Mouse (Mus musculus) forebrain, embryonic 10.5 days (tissue): ENCODE results near the gene Hyal1. TPM values are rescaled to one million over a fixed set of nuclear protein-coding genes. Genes with fewer than 3 reads are reported as not detected.
A peak's percentile ranks its signal among the peaks of the same experiment; 100 is the strongest.
"Not testable (repeated sequence)": the region's sequence is repeated elsewhere in the genome, so short reads cannot be mapped to it uniquely, and the experiment has no call there.

Source experiments
- DNase-seq: peaks from one replicate; pipeline ENCODE4 v3.0.0-alpha.2; 2017; ENCODE audit warnings: low spot score; ENCODE audit errors: extremely low spot score
- H3K27ac ChIP-seq: fragments of 300-500 bp; sonication (generic); 2 replicates; pipeline ENCODE4 v1.5.1; 2016; ENCODE audit warnings: mild to moderate bottlenecking
- H3K27me3 ChIP-seq: fragments of 300-500 bp; sonication (generic); 2 replicates; pipeline ENCODE4 v1.6.1; 2016; ENCODE audit warnings: mild to moderate bottlenecking; ENCODE audit not compliant: poor library complexity, severe bottlenecking
- H3K36me3 ChIP-seq: fragments of 300-500 bp; sonication (generic); replicated peaks from 2 replicates; pipeline ENCODE4 v1.6.1; 2016; ENCODE audit warnings: mild to moderate bottlenecking, moderate library complexity
- H3K4me1 ChIP-seq: fragments of 300-500 bp; sonication (generic); 2 replicates; pipeline ENCODE4 v1.6.1; 2016
- H3K4me3 ChIP-seq: fragments of 300-500 bp; sonication (generic); 2 replicates; pipeline ENCODE4 v1.5.1; 2016; ENCODE audit warnings: mild to moderate bottlenecking, moderate library complexity
- H3K9me3 ChIP-seq: fragments of 300-500 bp; sonication (generic); 2 replicates; pipeline ENCODE4 v1.6.1; 2016; ENCODE audit warnings: mild to moderate bottlenecking, moderate library complexity
- WGBS: fragments of 180-500 bp; shearing (Covaris S2); methylation state at CpG from one replicate; pipeline ENCODE4 v1.1.7; 2016; 5-methylcytosine and 5-hydroxymethylcytosine counted together
- polyA plus RNA-seq: library from polyadenylated mRNA; unstranded; fragments of >200 nt; fragmentation: Nextera tagmentation; extraction: Ambion mirVana; gene quantifications from 2 replicates; pipeline ENCODE4 v1.2.1, GENCODE M21; 2016

Gene Hyal1
- polyA plus RNA-seq, 1 experiment from 2014 or later, result 6.8 TPM

DNA sequence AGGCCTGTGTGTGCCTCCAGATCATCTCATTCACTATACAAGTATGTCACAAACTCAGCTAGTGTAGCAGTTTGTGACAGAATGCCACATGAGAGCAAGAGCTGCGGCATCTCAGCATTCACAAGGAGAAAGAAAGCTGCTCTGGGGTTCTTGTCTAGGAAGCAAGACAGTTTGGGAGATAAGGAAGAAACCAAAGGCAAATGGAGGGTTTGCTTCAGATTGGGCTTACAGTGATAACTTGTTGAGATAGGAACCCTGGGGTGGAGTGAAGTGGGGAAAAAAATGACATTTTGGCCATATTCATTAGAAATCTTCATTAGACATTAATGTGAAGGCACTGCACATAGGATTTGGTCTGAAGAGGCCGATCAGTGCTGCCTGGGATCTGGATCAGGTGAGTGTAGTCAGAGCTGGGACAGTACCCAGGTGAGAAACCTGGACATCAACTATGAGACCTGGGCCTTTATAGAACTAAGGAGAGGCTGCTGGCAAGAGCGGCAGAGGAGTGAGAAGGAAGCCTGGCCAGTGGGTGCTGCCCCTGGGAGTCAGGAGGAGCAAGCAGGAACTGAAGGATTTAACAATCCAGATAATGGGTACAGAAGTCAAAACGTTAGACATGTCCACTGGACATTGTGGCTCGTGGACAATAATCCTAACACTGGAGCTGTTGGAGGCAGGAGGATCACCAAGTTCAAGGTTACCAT lies 23.9 kb upstream of the Hyal1 start:
- 79% methylated on average over 5 of the region's 5 CpGs for WGBS
- H3K27me3 ChIP-seq, result peaks cover 54% of the 10 kb centered on the region
- no peaks in the 10 kb centered on the region for H3K9me3 ChIP-seq
- no peak for DNase-seq
- H3K4me1 ChIP-seq, result peaks cover 78% of the 10 kb centered on the region
- peak overlapping the region; percentile 96 for H3K27ac ChIP-seq
- H3K36me3 ChIP-seq, result peaks cover 19% of the 10 kb centered on the region
- peak overlapping the region; percentile 88 for H3K4me3 ChIP-seq

DNA sequence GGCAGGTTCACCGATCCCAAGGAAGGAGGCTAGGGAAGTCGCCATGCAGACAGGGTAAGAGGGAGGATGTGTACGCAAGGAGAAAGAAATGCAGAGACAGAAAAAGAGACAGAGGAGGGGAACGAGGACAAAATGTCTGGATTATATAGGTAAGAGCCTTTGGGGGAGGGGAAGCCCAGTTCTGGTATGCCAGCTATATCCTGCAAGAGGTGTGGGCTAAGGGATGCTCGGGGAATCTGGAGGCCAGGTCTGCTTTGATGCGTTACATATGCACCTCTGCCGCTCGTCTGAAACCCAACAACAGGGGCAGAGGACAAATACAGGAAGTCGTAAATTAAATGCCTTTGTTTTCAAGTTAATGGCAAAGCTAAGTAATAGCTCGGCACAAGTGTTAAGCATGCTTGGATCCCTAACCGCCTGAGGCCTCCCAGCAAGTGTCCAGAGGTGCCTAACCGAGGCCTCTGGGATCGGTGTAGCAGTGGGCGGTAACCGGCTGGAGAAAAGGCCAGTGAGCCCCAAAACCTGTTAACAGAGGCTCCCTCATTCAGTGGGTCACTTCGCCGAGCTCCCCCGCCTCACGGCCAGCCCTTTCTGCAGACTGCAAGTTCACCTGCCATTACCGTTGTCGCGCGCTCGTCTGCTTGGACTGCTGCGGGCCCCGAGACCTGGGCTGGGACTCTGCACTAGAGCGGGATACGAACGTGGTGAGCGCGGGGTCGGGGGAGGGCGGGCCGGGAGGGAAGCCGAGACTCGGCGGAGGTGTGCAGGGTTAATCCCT lies 23.0 kb upstream of the Hyal1 start:
- 6% methylated on average over 37 of the region's 37 CpGs for WGBS
- peak overlapping the region; percentile 88 for H3K4me3 ChIP-seq
- no peaks in the 10 kb centered on the region for H3K9me3 ChIP-seq
- peaks cover 46% of the 10 kb centered on the region for H3K27me3 ChIP-seq
- peaks cover 73% of the 10 kb centered on the region for H3K4me1 ChIP-seq
- H3K27ac ChIP-seq, result peak overlapping the region; percentile 96
- H3K36me3 ChIP-seq, result peaks cover 28% of the 10 kb centered on the region
- no peak for DNase-seq

DNA sequence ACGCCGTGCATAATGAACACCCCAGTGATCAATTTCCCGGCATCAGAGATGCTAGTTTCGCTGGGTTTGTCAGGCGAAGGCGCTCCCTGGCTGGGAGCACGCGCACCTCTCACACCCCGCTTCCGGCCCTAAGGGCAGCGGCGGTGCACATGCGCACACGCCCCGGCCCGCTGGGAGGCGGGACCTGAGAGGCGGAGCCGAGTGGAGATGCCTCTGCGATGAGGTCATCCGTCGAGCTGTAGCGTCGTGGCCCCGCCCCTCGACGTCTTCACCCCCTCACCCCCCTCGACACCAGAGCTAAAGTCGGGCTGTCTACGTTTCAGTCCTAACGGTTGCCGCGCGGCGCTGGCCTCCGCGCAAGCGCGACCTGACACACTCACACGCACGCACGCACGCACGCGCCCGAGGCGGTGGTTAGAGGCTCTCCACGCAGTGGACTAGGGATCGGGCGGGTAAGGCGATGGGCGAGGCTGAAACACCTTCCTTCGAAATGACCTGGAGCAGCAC lies 22.4 kb upstream of the Hyal1 start:
- Histone ChIP-seq H3K4me3 (peak overlapping the region; percentile 88), H3K27me3 (peaks cover 39% of the 10 kb centered on the region), H3K36me3 (peaks cover 34% of the 10 kb centered on the region), H3K27ac (peak overlapping the region; percentile 96), H3K4me1 (peaks cover 73% of the 10 kb centered on the region), H3K9me3 (no peaks in the 10 kb centered on the region)
- WGBS, result under 1% methylated on average over 53 of the region's 53 CpGs
- peak; percentile 98 for DNase-seq

DNA sequence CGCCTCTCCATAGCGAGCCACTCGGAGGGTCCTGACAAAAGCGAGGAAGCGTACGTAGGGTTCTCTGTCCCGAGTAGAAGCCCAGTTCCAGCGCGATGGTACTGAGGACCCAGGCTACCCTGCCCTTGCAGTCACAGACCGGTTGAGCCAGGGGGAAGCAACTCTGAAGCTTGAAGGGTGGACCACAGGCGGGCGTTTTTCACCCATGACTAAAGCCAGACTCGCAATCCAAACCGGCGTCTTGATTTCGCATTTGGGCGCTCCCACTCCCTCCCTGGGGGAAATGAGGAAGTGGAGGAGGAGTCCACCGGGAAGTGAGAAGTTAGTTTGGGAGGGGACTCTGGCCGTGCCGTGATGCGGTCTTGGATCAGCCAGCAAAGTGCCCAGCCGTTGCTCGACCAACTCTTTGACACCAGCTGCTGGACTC lies 21.7 kb upstream of the Hyal1 start:
- peak overlapping the region; percentile 88 for H3K4me3 ChIP-seq
- under 1% methylated on average over 23 of the region's 23 CpGs for WGBS
- H3K27ac ChIP-seq, result peak overlapping the region; percentile 96
- H3K4me1 ChIP-seq, result peaks cover 68% of the 10 kb centered on the region
- peaks cover 41% of the 10 kb centered on the region for H3K36me3 ChIP-seq
- DNase-seq, result peak; percentile 60
- H3K9me3 ChIP-seq, result no peaks in the 10 kb centered on the region
- H3K27me3 ChIP-seq, result peaks cover 32% of the 10 kb centered on the region

DNA sequence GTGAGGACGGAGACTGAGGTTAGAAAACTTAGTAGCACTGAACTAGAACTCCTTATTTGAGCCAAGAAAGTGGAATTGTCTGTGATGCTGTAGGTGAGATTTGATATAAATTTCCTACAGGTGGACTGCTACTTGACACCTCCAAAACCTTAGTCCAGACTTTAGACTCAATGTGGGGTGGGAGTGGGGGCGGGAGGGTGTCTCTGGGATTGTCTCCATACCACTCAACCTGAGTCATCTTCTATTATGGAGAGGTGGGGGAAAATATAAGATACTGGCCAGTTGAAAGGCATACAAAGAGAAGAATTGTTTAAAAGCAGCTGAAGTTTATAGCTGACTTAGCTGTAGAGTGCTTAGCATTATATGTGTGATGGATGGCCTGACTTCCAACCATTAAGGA lies 21.0 kb upstream of the Hyal1 start:
- Histone ChIP-seq H3K9me3 (no peaks in the 10 kb centered on the region), H3K4me1 (peaks cover 61% of the 10 kb centered on the region), H3K27me3 (peaks cover 26% of the 10 kb centered on the region), H3K36me3 (peaks cover 48% of the 10 kb centered on the region), H3K4me3 (peak overlapping the region; percentile 88), H3K27ac (peak overlapping the region; percentile 96)
- no peak for DNase-seq
- whole genome bisulfite sequencing, result 56% methylated on average over 2 of the region's 2 CpGs

DNA sequence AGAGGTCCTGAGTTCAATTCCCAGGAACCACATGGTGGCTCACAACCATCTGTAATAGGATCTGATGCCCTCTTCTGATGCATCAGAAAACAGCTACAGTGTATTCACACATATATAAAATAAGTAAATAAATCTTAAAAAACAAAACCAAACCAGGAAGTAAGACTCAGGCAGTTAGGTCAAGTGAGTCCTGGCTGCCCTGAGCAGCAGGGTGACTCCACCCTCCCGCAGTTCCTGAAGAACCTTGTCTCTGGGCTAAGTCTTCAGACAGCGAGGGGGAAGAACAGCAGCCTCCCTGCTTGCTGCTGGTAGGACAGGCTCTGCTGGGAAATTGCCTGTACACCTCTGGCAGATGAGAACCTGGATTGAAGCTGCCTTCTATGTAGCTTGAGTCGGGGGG lies 20.4 kb upstream of the Hyal1 start:
- Histone ChIP-seq H3K4me1 (peaks cover 55% of the 10 kb centered on the region), H3K27ac (no peak overlapping the region), H3K36me3 (peaks cover 54% of the 10 kb centered on the region), H3K4me3 (peak overlapping the region; percentile 88), H3K27me3 (peaks cover 19% of the 10 kb centered on the region), H3K9me3 (no peaks in the 10 kb centered on the region)
- WGBS, result 74% methylated on average over 3 of the region's 3 CpGs
- no peak for DNase-seq

DNA sequence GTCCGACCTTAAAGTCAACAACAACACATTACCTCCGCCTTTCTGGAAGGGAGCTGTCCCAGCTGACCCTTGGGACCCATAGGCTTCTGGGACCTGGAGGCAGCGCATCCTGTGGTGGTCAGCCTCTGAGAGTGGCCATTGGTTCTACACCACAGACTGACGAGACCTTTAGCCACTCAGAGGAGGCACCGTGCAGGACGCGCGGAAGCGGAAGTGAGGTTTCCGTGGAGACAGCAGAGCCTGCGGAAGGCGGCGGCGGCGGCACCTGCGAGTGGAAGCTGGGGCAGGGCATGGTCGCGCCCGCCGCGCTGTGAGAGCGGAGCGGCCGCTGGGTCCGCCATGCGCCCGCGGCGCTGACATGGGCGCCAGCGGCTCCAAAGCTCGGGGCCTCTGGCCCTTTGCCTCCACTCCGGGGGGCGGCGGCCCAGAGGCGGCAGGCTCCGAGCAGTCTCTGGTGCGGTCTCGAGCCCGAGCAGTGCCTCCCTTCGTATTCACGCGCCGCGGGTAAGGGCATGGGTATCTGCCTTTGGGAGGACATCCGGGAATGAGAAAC lies 13.6 kb upstream of the Hyal1 start, which contains the start of gene Tusc2:
Tusc2 (plus strand) TSS at position 227 of the 553 bp plus-strand sequence.
- H3K4me3 ChIP-seq, result peak within 1 kb of the TSS; percentile 93
- DNase-seq, result peak; percentile 96
- H3K9me3 ChIP-seq, result no peaks in the 10 kb centered on the region
- 1% methylated on average over 46 of the region's 46 CpGs for WGBS
- peaks cover 72% of the 10 kb centered on the region for H3K36me3 ChIP-seq
- no peaks in the 10 kb centered on the region for H3K27me3 ChIP-seq
- peak within 1 kb of the TSS; percentile 88 for H3K27ac ChIP-seq
- H3K4me1 ChIP-seq, result peaks cover 61% of the 10 kb centered on the region

DNA sequence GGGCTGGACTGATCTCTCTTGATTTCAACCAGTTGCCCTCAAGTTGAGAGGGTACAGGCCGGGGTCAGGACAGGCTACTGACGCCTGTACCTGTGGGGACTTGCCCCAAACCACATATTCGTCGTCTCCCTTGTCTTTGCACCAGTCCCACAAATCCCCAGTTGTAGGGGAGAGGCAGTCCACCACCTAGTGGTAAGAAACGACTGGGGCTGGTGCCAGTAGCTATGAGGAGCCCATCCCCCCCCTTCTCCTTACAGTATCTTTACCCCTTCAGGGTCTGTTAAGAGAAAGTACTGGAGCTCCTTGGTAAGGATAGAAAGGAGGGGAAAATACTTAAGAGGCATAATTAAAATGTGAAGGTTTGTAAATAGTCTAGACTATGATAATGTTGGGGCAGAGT lies 11.2 kb upstream of the Hyal1 start:
- WGBS, result 53% methylated on average over 5 of the region's 5 CpGs
- peaks cover 75% of the 10 kb centered on the region for H3K4me1 ChIP-seq
- not testable (repeated sequence) for H3K27ac ChIP-seq, DNase-seq, H3K9me3 ChIP-seq, H3K27me3 ChIP-seq
- H3K4me3 ChIP-seq, result peak overlapping the region; percentile 93; the same call in 1 of the 2 replicates
- peaks cover 53% of the 10 kb centered on the region for H3K36me3 ChIP-seq

DNA sequence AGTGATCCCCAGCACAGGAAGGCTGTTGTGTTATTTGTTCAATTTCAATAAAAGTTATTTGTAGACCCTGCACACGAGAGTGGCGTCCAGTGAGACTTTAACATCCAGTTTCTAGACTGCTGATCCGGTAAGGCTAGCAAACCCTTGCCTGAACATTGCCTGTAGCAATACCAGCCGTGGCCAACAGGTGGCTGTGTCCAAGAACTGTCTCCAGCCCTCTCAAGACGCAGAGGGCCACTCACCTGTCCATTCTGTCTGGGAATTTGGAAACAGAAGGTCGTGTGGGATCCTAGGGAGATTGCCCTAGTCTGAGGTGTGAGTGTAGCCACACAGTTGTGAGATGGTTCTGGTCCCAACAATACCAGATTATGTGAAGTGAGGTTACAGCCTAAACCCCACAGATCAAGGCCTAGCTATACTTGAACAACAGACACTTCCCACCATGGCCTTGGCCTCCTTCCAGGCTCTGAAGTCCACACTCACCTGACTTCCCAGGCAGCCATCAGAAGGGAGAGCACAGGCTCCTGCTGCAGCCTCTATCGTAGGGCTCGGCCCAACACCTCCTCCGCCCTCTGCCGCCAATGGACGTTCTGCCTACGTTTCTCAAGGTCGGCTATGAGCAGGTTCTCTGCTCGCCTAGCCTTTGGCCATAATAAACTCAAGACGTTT lies 10.6 kb upstream of the Hyal1 start:
- 61% methylated on average over 15 of the region's 15 CpGs for WGBS
- Histone ChIP-seq H3K4me3 (peak overlapping the region; percentile 93; the same call in 1 of the 2 replicates), H3K4me1 (peaks cover 82% of the 10 kb centered on the region), H3K9me3 (no peaks in the 10 kb centered on the region), H3K27me3 (no peaks in the 10 kb centered on the region), H3K36me3 (peaks cover 53% of the 10 kb centered on the region), H3K27ac (peak overlapping the region; percentile 65; the same call in 1 of the 2 replicates)
- DNase-seq, result peak; percentile 80

DNA sequence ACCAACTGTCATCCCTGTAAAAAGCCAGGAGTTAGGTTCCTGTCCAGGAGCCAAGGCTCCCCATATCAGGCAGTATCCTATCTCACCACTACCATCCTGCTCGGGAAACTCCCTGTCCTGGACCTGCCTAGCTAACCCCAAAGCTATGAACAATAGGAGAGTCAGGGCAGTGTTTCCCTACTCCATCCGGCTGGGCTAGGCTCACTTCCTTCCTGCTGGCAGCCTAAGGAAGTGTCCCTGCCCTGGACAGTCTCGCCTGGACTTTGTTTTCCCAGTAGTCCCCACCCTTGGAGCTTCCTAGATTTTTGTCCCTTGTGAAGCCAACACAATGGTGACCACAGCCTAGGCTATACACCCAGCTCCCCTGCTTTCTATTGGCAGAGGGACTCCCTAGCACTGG lies 9.9 kb upstream of the Hyal1 start:
- peak overlapping the region; percentile 94 for H3K27ac ChIP-seq
- H3K27me3 ChIP-seq, result no peaks in the 10 kb centered on the region
- H3K4me1 ChIP-seq, result peaks cover 88% of the 10 kb centered on the region
- H3K4me3 ChIP-seq, result peak overlapping the region; percentile 93
- peaks cover 53% of the 10 kb centered on the region for H3K36me3 ChIP-seq
- 65% methylated on average over 3 of the region's 3 CpGs for WGBS
- DNase-seq, result no peak
- H3K9me3 ChIP-seq, result no peaks in the 10 kb centered on the region

DNA sequence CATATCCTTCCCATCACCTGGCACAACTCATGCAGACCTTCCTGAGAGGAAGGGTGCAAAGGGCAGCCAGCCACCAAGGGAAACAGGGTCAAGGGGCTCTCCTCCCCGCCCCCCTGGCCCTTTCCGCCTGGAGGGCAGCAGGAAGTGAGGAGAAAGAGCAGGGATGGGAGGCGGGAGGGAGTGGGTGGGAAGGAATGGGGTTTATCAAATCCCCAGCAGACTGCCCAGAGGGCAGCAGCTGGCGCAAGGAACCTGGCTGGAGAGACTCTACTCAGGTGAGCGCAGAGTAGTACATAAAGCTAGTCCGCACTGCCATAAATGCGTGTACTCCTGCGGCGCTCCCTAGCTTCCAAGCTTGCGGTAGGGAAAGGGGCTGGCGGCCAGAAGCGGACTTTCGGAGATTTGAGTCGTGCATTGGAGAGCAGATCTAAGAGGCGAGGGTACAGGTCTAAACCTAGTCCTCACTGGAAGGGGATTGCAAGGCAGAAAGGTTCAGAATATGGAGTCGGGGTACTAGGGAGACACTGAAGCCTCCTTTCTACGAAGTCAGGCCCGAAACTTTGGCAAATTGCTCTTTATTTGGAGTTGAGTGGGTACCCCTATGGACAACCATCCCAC lies 8.9 kb upstream of the Hyal1 start, which contains the start of gene Hyal2:
Hyal2 (plus strand) TSS at position 244 of the 618 bp plus-strand sequence.
- no peak for DNase-seq
- no peaks in the 10 kb centered on the region for H3K9me3 ChIP-seq
- WGBS, result 4% methylated on average over 18 of the region's 18 CpGs
- H3K27ac ChIP-seq, result peak within 1 kb of the TSS; percentile 94
- peaks cover 86% of the 10 kb centered on the region for H3K4me1 ChIP-seq
- H3K27me3 ChIP-seq, result no peaks in the 10 kb centered on the region
- peaks cover 55% of the 10 kb centered on the region for H3K36me3 ChIP-seq
- H3K4me3 ChIP-seq, result peak within 1 kb of the TSS; percentile 93
